Mouse (Mus musculus) layer of hippocampus, adult 2 months (tissue): ENCODE results near the gene Mroh2a. TPM values are rescaled to one million over a fixed set of nuclear protein-coding genes. Genes with fewer than 3 reads are reported as not detected.

Source experiments
- DNase-seq, 2 experiments: peaks; one replicate each; pipeline ENCODE4 v3.0.0; 2022; ENCODE audit warnings: low spot score in 2 of 2
- H3K27ac ChIP-seq: fragments of 200-600 bp; 2 replicates; pipeline ENCODE4 v1.8.1; 2022
- H3K4me3 ChIP-seq: fragments of 200-600 bp; 2 replicates; pipeline ENCODE4 v1.8.1; 2022; ENCODE audit warnings: mild to moderate bottlenecking
- CTCF ChIP-seq: fragments of 200-600 bp; conservative IDR thresholded peaks from 2 replicates; pipeline ENCODE4 v1.8.1; 2022; ENCODE audit warnings: antibody characterized with exemption, mild to moderate bottlenecking, moderate library complexity
- long read RNA-seq, 2 experiments: library from polyadenylated mRNA; stranded (forward); transcript quantifications; one replicate each; pipeline ENCODE4 v2.0.0; 2021; ENCODE audit warnings: borderline mapping rate in 2 of 2
- total RNA-seq, 2 experiments: library from RNA; stranded (reverse); gene quantifications; 2 replicates each; pipeline ENCODE4 v1.2.3; 2021

Mroh2a gene
- total RNA-seq, result under 1 TPM in 1 of 2 experiments, not detected in 1; 0.38 TPM
- long read RNA-seq, experiment 1, result 0 reads
- long read RNA-seq, experiment 2, result 0 reads

- Histone ChIP-seq H3K4me3 (no peak within 1 kb of the TSS), H3K27ac (no peak within 1 kb of the TSS)
- TF ChIP-seq CTCF, result no peak
- DNase-seq, result no peak
These were observed at the start of gene Mroh2a for GRCm38 (mm10) chr1:88226670-88227379. Mroh2a (plus strand) TSS chr1:88226986.

- no peak for TF ChIP-seq CTCF
- Histone ChIP-seq H3K4me3 (no peak overlapping the region), H3K27ac (no peak overlapping the region)
- DNase-seq, result no peak
These were observed 47.1 kb upstream of the Mroh2a start for GRCm38 (mm10) chr1:88179657-88180056.

GRCm38 (mm10) chr1:88186325-88186935 lies 40.4 kb upstream of the Mroh2a start:
- Histone ChIP-seq H3K4me3 (no peak overlapping the region), H3K27ac (no peak overlapping the region)
- DNase-seq, result no peak
- no peak for TF ChIP-seq CTCF

GRCm38 (mm10) chr1:88192136-88192535 lies 34.6 kb upstream of the Mroh2a start:
- no peak for DNase-seq
- TF ChIP-seq CTCF, result no peak

GRCm38 (mm10) chr1:88195687-88196086 lies 31.1 kb upstream of the Mroh2a start:
- no peak overlapping the region for H3K4me3 ChIP-seq
- no peak overlapping the region for H3K27ac ChIP-seq
- no peak for TF ChIP-seq CTCF
- no peak for DNase-seq

More at GRCm38 (mm10) chr1:88192136-88192535, 34.6 kb upstream of the Mroh2a start:
- no peak overlapping the region for H3K27ac ChIP-seq
- no peak overlapping the region for H3K4me3 ChIP-seq

GRCm38 (mm10) chr1:88197443-88197842 lies 29.3 kb upstream of the Mroh2a start:
- DNase-seq, result no peak
- Histone ChIP-seq H3K27ac (no peak overlapping the region), H3K4me3 (no peak overlapping the region)
- TF ChIP-seq CTCF, result no peak

GRCm38 (mm10) chr1:88199996-88200395 lies 26.8 kb upstream of the Mroh2a start:
- TF ChIP-seq CTCF, result no peak

GRCm38 (mm10) chr1:88200456-88200855 lies 26.3 kb upstream of the Mroh2a start, which contains the start of gene Ugt1a2:
Ugt1a2 (plus strand) TSS chr1:88200601.
- no peak for DNase-seq
- no peak within 1 kb of the TSS for H3K4me3 ChIP-seq
- no peak for TF ChIP-seq CTCF
- no peak within 1 kb of the TSS for H3K27ac ChIP-seq

More at GRCm38 (mm10) chr1:88199996-88200395, 26.8 kb upstream of the Mroh2a start:
- Histone ChIP-seq H3K27ac (no peak overlapping the region), H3K4me3 (no peak overlapping the region)
- DNase-seq, result no peak

- Histone ChIP-seq H3K4me3 (peak within 1 kb of the TSS; percentile 74), H3K27ac (peak within 1 kb of the TSS; percentile 85)
- DNase-seq, result peak; percentile 80 to 84
- peak; percentile 44 for TF ChIP-seq CTCF
These were observed 21.4 kb upstream of the Mroh2a start, which contains the start of gene Dnajb3 for GRCm38 (mm10) chr1:88205294-88205922. Dnajb3 (minus strand) TSS chr1:88205782.

- Histone ChIP-seq H3K4me3 (no peak overlapping the region), H3K27ac (no peak overlapping the region)
- no peak for DNase-seq
- no peak for TF ChIP-seq CTCF
These were observed 19.8 kb upstream of the Mroh2a start for GRCm38 (mm10) chr1:88206843-88207479.

- TF ChIP-seq CTCF, result no peak
- no peak within 1 kb of the TSS for H3K4me3 ChIP-seq
- H3K27ac ChIP-seq, result no peak within 1 kb of the TSS
- DNase-seq, result no peak
These were observed 15.0 kb upstream of the Mroh2a start, which contains the start of gene Ugt1a1 for GRCm38 (mm10) chr1:88211812-88212211. Ugt1a1 (plus strand) TSS chr1:88211959.

- Histone ChIP-seq H3K4me3 (no peak overlapping the region), H3K27ac (no peak overlapping the region)
- no peak for TF ChIP-seq CTCF
- DNase-seq, result no peak
These were observed 14.3 kb upstream of the Mroh2a start for GRCm38 (mm10) chr1:88212341-88213045.
